Mouse (Mus musculus) thymus, postnatal 25 days (tissue): ENCODE measurements around the gene B4galt1.

Experiments used
- DNase-seq: peaks from one replicate; pipeline ENCODE4 v3.0.0; 2022

The B4galt1 gene

GRCm38 (mm10) chr4:40853565-40854386 lies at the start of gene B4galt1:
B4galt1 (minus strand) TSS chr4:40854005.
- DNase-seq = peak; percentile 99

DNA sequence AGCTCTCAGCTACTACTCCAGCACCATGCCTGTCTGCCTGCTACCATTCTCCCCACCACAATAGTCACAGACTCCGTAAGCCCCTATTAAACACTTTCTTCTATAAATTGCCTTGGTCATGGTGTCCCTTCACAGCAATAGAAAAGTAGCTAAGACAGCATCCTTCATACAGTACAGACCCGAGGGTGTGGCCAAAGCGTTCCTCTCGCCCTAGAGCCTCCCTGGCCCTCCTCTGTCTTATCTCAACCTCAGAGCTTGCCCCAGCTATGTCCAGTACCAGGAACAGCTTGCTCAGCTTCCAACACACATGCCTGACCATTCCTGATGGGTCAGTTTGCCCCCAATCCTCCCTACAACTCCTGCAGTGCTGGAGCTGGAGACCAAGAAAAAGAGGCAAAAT lies 46.8 kb upstream of the B4galt1 start:
- DNase-seq = no peak

GRCm38 (mm10) chr4:40900071-40900470 lies 46.3 kb upstream of the B4galt1 start:
- no peak for DNase-seq

DNA sequence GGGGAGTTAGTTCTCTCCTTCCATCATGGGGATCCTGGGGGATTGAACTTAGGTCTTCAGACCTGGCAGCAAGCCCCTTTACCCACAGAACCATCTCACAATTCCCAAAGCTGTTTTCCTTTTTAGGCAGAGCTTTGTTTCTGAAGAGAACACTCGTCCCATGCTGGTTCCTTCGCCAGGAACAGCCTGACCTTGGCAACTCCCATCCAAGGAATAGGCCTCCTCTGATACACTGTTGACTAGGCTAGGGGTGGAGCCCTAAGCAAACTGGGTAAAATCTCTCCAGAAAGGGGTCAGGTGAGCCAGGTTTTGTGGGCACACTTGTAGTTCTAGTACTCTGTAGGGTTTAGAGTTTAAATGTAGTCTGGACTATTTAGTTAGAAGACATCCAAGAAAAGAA lies 45.5 kb upstream of the B4galt1 start:
- DNase-seq = no peak

GRCm38 (mm10) chr4:40898476-40899044 lies 44.8 kb upstream of the B4galt1 start:
- DNase-seq = no peak

- DNase-seq = no peak
These were observed 41.8 kb upstream of the B4galt1 start for GRCm38 (mm10) chr4:40895646-40896045.

- DNase-seq = no peak
These were observed 41.3 kb upstream of the B4galt1 start for GRCm38 (mm10) chr4:40895118-40895517.

DNA sequence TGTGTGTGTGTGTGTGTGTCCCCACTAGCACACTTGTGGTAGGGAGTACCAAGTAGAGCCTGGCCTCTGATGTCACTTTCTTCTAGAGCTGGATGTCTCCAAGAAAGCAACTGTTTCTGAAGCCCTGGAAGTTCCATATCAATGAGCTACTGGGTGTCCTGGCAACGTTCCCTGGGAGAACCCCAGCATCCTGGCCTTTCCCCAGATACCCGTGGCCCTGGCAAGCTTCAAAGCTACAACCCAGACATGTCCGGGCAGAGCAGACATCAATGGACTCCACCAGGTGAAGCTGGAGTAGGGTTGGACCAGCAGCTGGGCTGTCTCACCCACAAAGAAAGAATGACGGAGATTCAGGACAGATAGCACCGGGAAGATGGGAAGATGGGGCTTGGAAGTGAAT lies 37.4 kb upstream of the B4galt1 start:
- no peak for DNase-seq

GRCm38 (mm10) chr4:40889983-40890382 lies 36.2 kb upstream of the B4galt1 start:
- DNase-seq = no peak

DNA sequence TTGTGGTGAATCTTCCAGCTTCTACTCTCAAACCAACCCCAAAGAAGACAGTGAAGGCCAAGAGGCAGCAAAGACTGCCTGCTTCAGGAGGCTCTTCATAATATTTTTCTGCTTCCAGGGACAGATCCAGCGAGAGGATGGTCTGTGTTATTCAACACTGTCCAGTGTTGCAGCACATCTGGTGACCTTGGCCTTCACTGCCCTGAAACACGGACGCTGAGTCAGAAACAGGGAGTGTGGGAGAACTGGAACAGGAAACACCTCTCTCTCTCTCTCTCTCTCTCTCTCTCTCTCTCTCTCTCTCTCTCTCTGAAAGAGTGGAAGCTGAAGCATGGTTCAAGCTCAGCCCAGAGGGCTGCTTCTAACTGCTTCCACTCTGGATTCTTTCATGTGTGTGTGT lies 35.4 kb upstream of the B4galt1 start:
- no peak for DNase-seq

- DNase-seq = no peak
These were observed 35.0 kb upstream of the B4galt1 start for GRCm38 (mm10) chr4:40888839-40889238.

- DNase-seq = no peak
These were observed 32.1 kb upstream of the B4galt1 start for GRCm38 (mm10) chr4:40885883-40886282.

GRCm38 (mm10) chr4:40885166-40885525 lies 31.3 kb upstream of the B4galt1 start:
- DNase-seq = no peak

GRCm38 (mm10) chr4:40884282-40885165 lies 30.7 kb upstream of the B4galt1 start:
- DNase-seq = no peak

DNA sequence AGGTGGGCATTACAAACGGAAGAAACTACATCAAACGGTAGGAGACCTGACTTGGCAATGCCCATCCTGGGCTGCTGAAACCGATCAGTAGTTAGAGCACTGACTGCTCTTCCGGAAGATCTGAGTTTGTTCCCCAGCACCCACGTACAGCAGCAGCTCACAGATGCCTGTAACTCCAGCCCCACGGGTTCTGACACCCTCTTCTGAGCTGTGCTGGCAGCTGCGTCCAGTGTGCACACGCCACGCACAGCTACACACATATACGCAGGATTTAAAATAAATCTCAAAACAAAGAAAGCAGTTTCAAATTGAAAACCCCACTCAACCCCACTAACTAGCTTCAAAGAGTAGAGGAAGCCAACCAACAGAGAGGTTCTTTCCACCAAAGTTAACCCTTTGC lies 29.4 kb upstream of the B4galt1 start:
- peak; percentile 25 for DNase-seq

DNA sequence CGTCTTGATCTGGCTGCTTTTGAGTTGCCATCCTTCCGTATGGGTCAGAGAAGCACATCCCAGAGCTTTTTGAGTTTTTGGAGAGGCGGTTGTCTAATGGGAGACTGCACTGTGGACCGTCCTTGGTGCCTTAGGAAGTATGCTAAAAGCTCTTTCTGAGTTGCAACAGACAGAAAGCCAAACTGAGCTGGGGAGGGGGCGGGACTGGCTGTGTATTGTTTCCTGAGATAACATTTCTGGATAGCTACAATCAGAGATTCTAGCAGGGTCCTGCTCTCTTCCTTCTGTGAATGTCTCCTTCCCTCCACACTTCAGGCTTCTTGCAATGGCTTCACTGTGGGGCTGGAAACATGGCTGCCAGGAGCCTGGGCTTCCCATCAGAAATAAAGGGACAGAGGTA lies 23.7 kb upstream of the B4galt1 start:
- no peak for DNase-seq

DNA sequence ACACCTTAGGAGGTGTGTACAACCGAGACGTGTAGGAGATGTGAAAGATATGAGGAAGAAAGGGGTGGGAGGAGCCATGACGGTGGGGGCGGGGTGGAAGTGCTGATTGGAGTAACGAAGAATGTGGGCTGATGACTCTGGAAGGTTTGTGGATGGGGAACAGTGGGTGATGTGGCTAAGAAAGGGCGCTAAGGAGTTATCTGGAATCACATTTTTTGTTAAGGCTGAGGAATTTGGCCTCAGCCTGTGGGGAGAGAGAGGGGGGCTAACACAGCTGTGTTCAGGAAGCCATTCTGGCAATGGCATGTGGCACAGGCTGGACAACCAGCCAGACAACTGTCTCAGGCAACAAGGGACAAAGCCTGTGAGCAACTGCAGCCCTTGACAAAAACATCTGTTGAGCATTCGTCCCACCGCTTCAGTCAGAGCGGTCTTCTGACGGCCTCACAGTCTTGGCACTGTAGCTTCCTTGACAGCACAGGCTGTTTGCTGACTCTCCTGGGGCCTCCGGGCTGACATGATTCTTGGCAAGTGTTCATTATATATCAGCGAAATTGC lies 23.1 kb upstream of the B4galt1 start:
- DNase-seq = peak; percentile 42

DNA sequence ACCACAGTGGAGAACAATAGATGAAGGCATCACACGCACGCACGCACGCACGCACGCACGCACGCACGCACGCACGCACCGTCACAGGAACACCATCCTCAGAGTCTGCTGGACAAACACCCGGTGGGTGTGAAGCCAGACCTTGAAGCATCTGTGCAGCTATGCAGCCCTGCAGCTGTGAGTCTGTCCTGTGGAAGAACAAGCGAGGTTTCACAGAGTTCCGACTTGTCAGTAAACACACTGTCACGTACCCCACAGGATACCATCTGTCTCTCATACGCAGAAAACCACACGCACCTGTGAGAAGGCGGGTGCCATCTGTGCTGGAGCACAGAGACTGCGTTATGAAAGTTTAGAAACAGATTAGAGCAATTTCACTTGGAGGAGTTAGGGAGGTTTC lies 22.0 kb upstream of the B4galt1 start:
- DNase-seq = peak; percentile 85

GRCm38 (mm10) chr4:40874794-40875552 lies 21.2 kb upstream of the B4galt1 start:
- no peak for DNase-seq

DNA sequence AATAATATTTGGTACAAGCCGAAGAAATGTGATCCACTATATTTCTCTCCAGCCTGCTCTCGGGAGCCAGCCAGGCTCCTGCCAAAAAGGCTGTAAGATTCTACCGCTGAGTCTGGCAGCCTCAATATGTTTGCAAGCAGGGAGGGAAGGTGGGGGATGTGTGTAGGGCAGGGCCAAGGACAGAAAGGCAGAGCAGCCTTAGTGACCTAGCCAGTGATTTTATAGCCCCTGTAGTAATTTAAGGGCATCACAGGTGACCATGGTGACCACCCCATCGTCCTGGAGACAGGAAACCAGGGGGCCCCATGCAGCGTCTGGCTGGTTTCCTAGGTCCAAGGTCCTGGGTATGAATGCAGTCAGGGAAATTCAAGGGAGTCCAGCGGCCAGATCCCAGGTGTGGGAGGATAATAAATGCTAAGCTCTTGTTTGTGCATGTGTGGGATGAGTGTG lies 20.4 kb upstream of the B4galt1 start:
- no peak for DNase-seq

DNA sequence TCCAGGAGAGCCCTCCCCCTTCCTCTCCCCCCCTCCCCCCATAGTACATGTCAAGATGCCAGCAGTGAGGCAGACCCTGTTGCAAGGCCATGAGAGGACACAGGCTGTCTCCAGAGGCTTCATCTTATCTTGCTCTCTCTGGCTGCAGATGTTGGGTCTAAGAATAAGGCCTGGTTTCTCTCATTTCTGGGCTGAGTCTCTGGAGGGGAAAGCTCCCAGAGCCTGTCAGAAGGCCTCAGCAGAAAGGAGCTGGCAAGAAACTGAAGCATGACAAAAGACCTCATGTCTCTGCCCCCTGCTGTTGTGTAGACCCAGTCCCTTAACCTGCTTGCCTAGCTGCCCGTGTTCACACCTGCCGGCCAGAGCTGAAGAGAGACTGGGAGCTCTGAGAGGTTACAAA lies 19.5 kb upstream of the B4galt1 start:
- DNase-seq = no peak

DNA sequence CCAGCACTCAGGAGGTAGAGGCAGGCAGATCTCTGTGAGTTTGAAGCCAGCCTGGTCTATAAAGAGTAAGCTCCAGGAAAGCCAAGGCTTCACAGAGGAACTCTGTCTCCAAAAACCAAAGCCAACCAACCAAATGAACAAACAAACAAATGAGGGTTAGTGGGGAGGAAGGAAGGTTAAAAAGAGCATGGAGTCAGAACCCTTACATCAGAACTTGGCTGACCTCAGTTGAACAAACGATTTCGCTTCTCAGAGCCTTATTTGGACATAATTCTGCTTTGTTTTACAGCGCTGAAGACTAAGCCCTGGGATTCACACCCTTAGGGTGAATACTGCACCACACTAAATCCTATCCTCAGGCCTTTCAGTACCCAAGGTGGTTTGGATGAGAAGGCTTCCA lies 18.3 kb upstream of the B4galt1 start:
- DNase-seq = no peak

DNA sequence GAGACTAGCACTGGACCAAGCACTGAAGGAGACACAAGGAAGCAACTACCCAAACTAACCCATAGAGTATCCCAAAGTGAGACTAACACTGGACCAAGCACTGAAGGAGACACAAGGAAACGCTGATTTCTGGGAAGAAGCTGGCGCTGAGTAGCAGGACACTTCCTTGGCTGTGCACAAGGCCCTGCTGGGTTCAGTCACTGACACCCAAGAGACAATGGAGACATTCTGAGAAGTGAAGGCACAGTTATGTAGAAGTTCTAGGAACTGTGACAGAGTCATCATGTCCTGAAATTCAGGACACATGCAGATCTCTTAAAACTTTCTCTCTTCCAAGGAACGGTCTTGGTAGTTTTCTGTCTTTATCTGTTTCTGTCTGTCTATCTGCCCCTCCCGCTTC lies 16.4 kb upstream of the B4galt1 start:
- DNase-seq = no peak
